Mouse (Mus musculus): ENCODE measurements at regions not wholly inside any gene's neighbourhood (a gene's known extent, or its start where the extent isn't known, plus 50 kb on each side); places are given as distances from the start of the nearest gene placed in this dataset.

DNA sequence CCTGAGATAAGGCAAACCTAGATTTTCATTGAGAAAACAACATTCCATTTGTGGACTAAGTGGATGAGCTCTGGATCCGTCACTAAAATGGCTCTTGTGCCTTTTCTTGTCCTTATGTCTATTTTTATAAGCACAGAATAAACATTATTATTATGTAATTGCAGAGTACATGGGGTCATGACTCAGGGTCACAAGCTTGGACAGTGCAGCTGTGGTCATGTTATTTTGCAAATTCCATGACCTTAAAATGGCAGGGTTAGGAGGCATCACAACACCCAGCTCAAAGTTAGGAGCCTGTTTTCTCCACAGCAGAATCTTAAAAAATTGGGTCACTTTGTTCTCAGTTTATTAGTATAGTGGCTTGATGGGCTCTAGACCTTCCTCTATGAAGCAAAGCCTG, 87.2 kb downstream of the Gm10295 start:
- TF ChIP-seq CTCF (conservative IDR thresholded peaks at IDR 0.05; ENCODE audit: low read length) (no peak), NANOG (IDR thresholded peaks at IDR 0.05; ENCODE audit: borderline replicate concordance, low read length) (no peak)

All from E14TG2a.4 (cell line).